In genomic region chr17:27134187-27134586, GRCm38 (mm10) we compare ENCODE assay signal across 8 mouse cellular contexts. TPM values are rescaled to one million over a fixed set of nuclear protein-coding genes. Genes with fewer than 3 reads are reported as not detected.
A peak's percentile ranks its signal among the peaks of the same experiment; 100 is the strongest.
DNase-seq lines count a peak whose midpoint lies in the region; ATAC-seq and TF ChIP-seq lines count a peak whose summit lies in the region.

No protein-coding gene starts in this region.

- H3K4me1 ChIP-seq in heart, embryonic 11.5 days (ENCODE audit: control insufficient read depth, insufficient read depth, low read length): peaks cover 11% of the 10 kb centered on the region
- peaks cover 53% of the 10 kb centered on the region for H3K4me1 ChIP-seq in G1E (ENCODE audit: insufficient read depth, low read depth, low read length)
- peaks cover 4% of the 10 kb centered on the region for H3K4me1 ChIP-seq in hindbrain, embryonic 11.5 days (replicated peaks; ENCODE audit: control insufficient read depth, insufficient read depth, low read length)

- peak overlapping the region; percentile 80 for H3K4me3 ChIP-seq in heart, embryonic 11.5 days (ENCODE audit: low read depth, low read length)
- H3K4me3 ChIP-seq in G1E (ENCODE audit: low read depth, low read length) (peak overlapping the region; percentile 86; the same call in 1 of the 2 replicates), macrophage (ENCODE audit: inconsistent target) (peak overlapping the region; percentile 29; the same call in 1 of the 2 replicates)
- H3K4me3 ChIP-seq in hindbrain, embryonic 11.5 days (ENCODE audit: low read depth, low read length): peak overlapping the region; percentile 68

- H3K9ac ChIP-seq in heart, embryonic 11.5 days (ENCODE audit: low read depth, low read length): peak overlapping the region; percentile 88; the same call in 1 of the 2 replicates
- H3K9ac ChIP-seq in hindbrain, embryonic 11.5 days (ENCODE audit: low read depth, low read length): no peak overlapping the region

- ATAC-seq in heart, embryonic 11.5 days (replicated peaks; ENCODE audit: insufficient number of reproducible peaks, low FRiP score, low TSS enrichment): no peak
- ATAC-seq in G1E (ENCODE audit: extremely low read depth, insufficient number of reproducible peaks, low FRiP score, poor library complexity, severe bottlenecking): 0 out of 2 replicates have a peak, but pooled peaks have one; percentile 9
- peak; percentile 52; the same call in 1 of the 2 replicates for ATAC-seq in hindbrain, embryonic 11.5 days (ENCODE audit: low FRiP score)

- H3K27ac ChIP-seq in heart, embryonic 11.5 days (ENCODE audit: low read depth, low read length): no peak overlapping the region
- H3K27ac ChIP-seq in hindbrain, embryonic 11.5 days (ENCODE audit: low read depth, low read length): no peak overlapping the region; the same call in 1 of the 2 replicates
- H3K27ac ChIP-seq in macrophage: no peak overlapping the region

- TF ChIP-seq CTCF in G1E (IDR thresholded peaks at IDR 0.05; ENCODE audit: low read depth, low read length): no peak

- no peak for DNase-seq in heart, adult 8-10 months (ENCODE audit: low spot score)
- no peak for DNase-seq in G1E (ENCODE audit: low spot score)
- DNase-seq in hindbrain, embryonic 11.5 days (ENCODE audit: low spot score): no peak
- DNase-seq in ovary, adult 18-20 months (ENCODE audit: low spot score): no peak
- DNase-seq in urinary bladder, postnatal 4 days (ENCODE audit: low spot score in 2 of 2): no peak
- DNase-seq in gastrocnemius, postnatal 10 days: no peak

- H3K36me3 ChIP-seq in heart, embryonic 11.5 days (ENCODE audit: control insufficient read depth, insufficient read depth, low read length): no peaks in the 10 kb centered on the region
- peaks cover 34% of the 10 kb centered on the region for H3K36me3 ChIP-seq in G1E (replicated peaks)
- no peaks in the 10 kb centered on the region for H3K36me3 ChIP-seq in hindbrain, embryonic 11.5 days (ENCODE audit: control insufficient read depth, insufficient read depth, low read length)
- H3K36me3 ChIP-seq in macrophage (ENCODE audit: inconsistent target): no peaks in the 10 kb centered on the region

- H3K9me3 ChIP-seq in heart, embryonic 11.5 days (replicated peaks; ENCODE audit: control insufficient read depth, low read length): no peaks in the 10 kb centered on the region
- no peaks in the 10 kb centered on the region for H3K9me3 ChIP-seq in G1E (replicated peaks)
- H3K9me3 ChIP-seq in hindbrain, embryonic 11.5 days (ENCODE audit: control insufficient read depth, low read length): no peaks in the 10 kb centered on the region

- no peaks in the 10 kb centered on the region; the same call in 1 of the 2 replicates for H3K27me3 ChIP-seq in heart, embryonic 11.5 days (ENCODE audit: control insufficient read depth, insufficient read depth, low read length)
- H3K27me3 ChIP-seq in G1E (ENCODE audit: insufficient read depth, low read length): peaks cover 10% of the 10 kb centered on the region; the same call in 1 of the 2 replicates
- no peaks in the 10 kb centered on the region for H3K27me3 ChIP-seq in hindbrain, embryonic 11.5 days (ENCODE audit: control insufficient read depth, insufficient read depth, low read length)

- peak overlapping the region; percentile 65 for H3K4me2 ChIP-seq in heart, embryonic 11.5 days
- peak overlapping the region; percentile 44; the same call in 1 of the 2 replicates for H3K4me2 ChIP-seq in hindbrain, embryonic 11.5 days (replicated peaks; ENCODE audit: low read depth, low read length)

- peaks cover 33% of the 10 kb centered on the region; the same call in 1 of the 2 replicates for H3K79me2 ChIP-seq in macrophage (ENCODE audit: inconsistent target)

- WGBS in heart, embryonic 11.5 days (ENCODE audit: insufficient replicate concordance): 27% methylated on average over 9 of the region's 9 CpGs
- 36% methylated on average over 9 of the region's 9 CpGs for WGBS in hindbrain, embryonic 11.5 days
- 39% methylated on average over 9 of the region's 9 CpGs for WGBS in macrophage (ENCODE audit: missing documents)

RNA-seq across cellular contexts. Expression of gene Uqcc2, which starts 0.5 kb away (rescaled TPM):
- polyA plus RNA-seq in heart, embryonic 11.5 days (2014; fragmentation: Nextera tagmentation; extraction: Ambion mirVana): 363 and 374 TPM in 2 replicates
- total RNA-seq in heart, adult 8-10 months (2022): 100 to 1,000 TPM; 333 to 355 (median 345) TPM
- total RNA-seq in G1E (2014; fragmentation: Nextera tagmentation) (28.3 and 42.6 TPM in 2 replicates), G1E (2017) (113 and 123 TPM in 2 replicates)
- polyA plus RNA-seq in G1E (2012) (205 and 223 TPM in 2 replicates), macrophage (2018) (27.2 to 144 TPM (median 80.5 TPM) in 3 replicates)
- polyA plus RNA-seq in hindbrain, embryonic 11.5 days (2014; fragmentation: Nextera tagmentation; extraction: Ambion mirVana): 326 and 345 TPM in 2 replicates
- 10 to 100 TPM in 2 of 26 experiments, 1 to 10 TPM in 15, not detected in 9; 2.3 to 26.6 (median 6.0) TPM for total RNA-seq in macrophage (2018; cell fraction: chromatin; rRNA removed)
- total RNA-seq in macrophage (2018; cell fraction: cytosol; rRNA removed): 100 to 1,000 TPM in 4 of 26 experiments, 10 to 100 TPM in 22; 58.2 to 118 (median 86.3) TPM
- total RNA-seq in macrophage (2018; cell fraction: nucleus; rRNA removed): 10 to 100 TPM in 12 of 26 experiments, 1 to 10 TPM in 13, not detected in 1; 2.9 to 30.0 (median 9.8) TPM
- 100 to 1,000 TPM; 300 to 343 TPM for total RNA-seq in gastrocnemius, postnatal 10 days (2021)

RNA-seq across cellular contexts. Expression of gene Ip6k3, which starts 33.4 kb away (rescaled TPM):
- polyA plus RNA-seq in heart, embryonic 11.5 days (2014; fragmentation: Nextera tagmentation; extraction: Ambion mirVana): 0.15 and 0.26 TPM in 2 replicates
- total RNA-seq in heart, adult 8-10 months (2022): 1 to 10 TPM; 3.7 to 9.2 (median 4.8) TPM
- not detected in 2 replicates for total RNA-seq in G1E (2014; fragmentation: Nextera tagmentation)
- 0.05 TPM in 1 of 2 replicates, not detected in the other for total RNA-seq in G1E (2017)
- polyA plus RNA-seq in G1E (2012): not detected in 2 replicates
- polyA plus RNA-seq in hindbrain, embryonic 11.5 days (2014; fragmentation: Nextera tagmentation; extraction: Ambion mirVana): 0.23 and 0.49 TPM in 2 replicates
- 1 to 10 TPM in 10 of 26 experiments, under 1 TPM in 3, not detected in 13; 0.33 to 2.5 (median 1.4) TPM for total RNA-seq in macrophage (2018; cell fraction: chromatin; rRNA removed)
- total RNA-seq in macrophage (2018; cell fraction: cytosol; rRNA removed): 1 to 10 TPM in 12 of 26 experiments, under 1 TPM in 3, not detected in 11; 0.05 to 3.0 (median 2.1) TPM
- total RNA-seq in macrophage (2018; cell fraction: nucleus; rRNA removed): 1 to 10 TPM in 12 of 26 experiments, under 1 TPM in 1, not detected in 13; 0.77 to 3.2 (median 1.9) TPM
- not detected in 3 replicates for polyA plus RNA-seq in macrophage (2018)
- 10 to 100 TPM; 63.5 to 81.2 TPM for total RNA-seq in gastrocnemius, postnatal 10 days (2021)

Comparison
In these comparisons a context has a peak if more than half of its experiments do, and no peak if none do; other contexts are left out.
1. H3K4me3 ChIP-seq: peak in every context shown above with its lines; median percentile 86 in G1E; 80 in heart, embryonic 11.5 days; 68 in hindbrain, embryonic 11.5 days; 29 in macrophage.